Mouse (Mus musculus): ENCODE data around the gene Rasa2.

DNA sequence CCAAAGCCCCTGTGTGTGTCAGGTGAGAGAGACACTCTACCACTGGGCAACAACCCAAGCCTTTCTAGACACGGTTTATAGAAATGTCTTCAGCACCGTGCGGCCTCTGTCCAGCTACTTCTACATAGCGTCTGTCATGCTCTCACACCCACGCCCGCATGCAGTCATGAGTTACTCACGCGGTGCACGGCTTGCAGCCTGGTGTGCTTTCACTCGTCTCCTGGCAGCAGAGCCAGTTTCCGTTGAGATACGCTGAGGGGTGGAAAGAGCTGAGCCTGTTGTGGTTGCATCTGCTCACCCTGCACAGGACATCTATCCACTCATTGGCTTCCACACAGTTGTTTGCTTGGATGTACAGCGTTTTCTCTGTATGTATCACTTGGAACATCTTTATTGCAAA lies 86.0 kb downstream of the Rasa2 start:
- TF ChIP-seq CTCF (IDR thresholded peaks at IDR 0.05; ENCODE audit: extremely low read depth, insufficient read depth, insufficient read length, insufficient replicate concordance) (no peak), POLR2A (IDR thresholded peaks at IDR 0.05; ENCODE audit: low read depth, low read length) (no peak)

All from spleen, adult 2 months (tissue).